Mouse (Mus musculus): ENCODE measurements around the gene Rnf157. TPM values are rescaled to one million over a fixed set of nuclear protein-coding genes. Genes with fewer than 3 reads are reported as not detected.

Rnf157 gene
- polyA plus RNA-seq (2014; fragmentation: Illumina TruSeq; extraction: RNeasy Lipid Tissue Mini Kit (QIAGEN cat#74804); ENCODE audit: low read depth, low replicate concordance): 4.7 TPM

DNA sequence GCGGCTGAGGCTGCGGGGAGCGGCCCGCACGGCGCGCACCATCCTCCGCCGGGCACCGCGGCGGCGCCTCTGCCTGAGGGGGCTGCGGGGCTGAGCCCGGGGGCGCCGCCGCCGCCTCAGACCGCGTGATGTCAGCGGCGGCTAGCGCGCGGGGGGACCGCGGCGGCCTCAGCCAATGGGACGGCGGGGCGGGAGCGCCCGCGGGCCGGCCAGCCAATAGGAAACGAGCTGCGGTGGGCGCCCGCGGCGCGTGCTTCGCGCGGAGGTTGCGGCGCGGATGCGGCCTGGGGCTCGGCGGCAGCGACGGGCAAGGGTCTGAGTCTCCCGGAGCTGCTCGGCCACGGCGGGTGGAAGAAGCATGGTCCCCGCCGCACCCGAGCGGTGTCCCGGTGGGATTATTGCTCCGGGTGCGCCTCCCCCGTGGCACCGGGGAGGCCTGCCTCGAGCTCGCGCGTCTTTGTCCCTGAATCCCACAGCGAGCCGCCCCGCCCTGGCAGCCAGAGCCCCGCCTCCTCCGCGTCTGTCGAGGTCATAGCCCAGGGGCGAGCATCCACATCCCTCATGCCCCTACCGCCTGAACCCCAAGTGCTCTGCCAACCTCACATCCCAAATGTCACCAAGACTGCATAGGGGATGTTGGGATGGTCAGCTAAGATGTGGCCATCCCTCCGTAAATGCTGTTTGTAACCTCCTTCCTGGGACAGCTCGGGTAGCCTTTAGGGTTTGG lies at the start of gene Rnf157:
TSS of gene Rnf157 (minus strand) at position 129 of the 727 bp plus-strand sequence.

DNA sequence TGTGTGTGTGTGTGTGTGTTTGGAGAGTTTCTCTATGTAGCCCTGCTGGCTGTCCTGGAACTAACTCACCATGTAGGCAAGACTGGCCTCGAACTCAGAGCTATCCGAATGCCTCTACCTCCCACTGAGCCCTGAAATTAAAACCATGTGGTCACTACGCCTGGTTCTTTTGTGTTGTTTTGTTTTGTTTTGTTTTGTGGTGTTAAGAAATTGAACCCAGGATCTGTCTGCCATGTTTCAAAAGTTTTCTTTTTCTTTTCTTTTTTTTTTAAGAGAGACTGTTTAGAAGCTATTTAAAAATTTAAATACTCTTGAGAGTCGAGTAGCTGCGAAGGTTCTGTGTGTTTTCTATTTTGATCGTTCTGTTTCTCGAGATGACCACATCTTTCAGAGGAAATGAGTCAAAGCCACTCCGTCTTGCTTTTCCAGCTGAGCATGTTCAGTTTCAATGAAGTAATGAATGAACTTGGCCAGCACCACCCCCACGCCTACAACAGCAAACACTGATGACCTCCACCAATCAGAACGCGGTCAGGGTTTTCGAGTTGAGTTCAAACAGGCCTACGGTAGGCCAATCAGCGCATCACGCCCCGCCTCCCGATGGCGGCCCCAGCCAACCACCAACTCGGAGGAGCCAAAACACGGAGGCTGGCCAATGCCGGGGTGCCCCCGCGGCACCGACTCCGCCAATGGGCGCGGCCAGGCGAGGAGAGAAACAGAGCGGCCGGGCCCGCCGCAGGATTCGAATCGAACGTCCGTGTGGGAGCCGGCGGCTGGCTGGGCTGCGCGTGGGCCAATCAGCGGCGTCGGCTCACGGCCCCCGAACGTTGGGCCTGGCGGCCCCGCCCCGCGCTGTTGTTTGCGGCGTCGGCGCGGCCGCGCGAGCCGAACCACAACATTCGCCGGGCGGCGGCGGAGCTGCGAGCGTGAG lies 20.8 kb upstream of the Rnf157 start, which contains the start of gene Ubald2:
TSS of gene Ubald2 (plus strand) at position 739 of the 931 bp plus-strand sequence.

DNA sequence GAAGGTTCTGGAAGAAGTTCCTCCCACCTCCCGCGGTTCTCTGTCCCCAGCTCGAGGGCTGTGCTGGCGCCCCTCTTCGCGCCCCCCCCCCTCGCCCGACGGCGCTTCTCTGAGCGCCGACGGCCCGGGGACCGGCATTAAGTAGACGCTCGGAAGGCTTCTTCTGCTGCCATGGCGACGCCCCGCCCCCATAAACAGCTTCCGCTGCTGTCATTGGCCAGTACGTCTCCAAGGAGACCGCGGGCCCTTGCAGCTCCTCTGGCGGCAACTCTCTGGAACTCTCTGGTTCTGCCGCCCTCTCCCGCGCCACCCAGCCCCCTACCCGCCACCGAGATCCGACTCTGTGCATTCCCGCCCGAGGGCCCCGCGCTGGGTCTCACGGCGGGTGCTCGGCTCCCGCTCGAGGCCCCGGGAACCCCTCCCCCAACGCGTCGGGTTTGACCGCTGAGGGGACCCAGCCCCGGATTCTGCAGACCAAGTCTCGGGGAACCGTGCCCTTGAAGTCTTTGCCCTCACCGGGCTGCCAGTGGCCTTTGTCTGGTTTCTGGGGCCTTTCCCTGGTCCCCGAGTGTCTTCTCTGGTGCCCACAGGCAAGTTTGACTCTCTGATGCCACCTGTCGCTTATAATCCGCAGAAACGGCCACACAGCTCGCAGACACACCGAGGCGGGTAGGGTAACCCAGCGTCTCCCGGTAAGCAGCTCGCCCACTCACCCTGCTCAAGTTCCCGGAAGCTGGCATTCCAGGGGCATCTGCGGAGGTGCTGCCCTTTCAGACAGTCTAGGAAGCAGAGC lies 77.4 kb downstream of the Rnf157 start, which contains the start of gene Foxj1:
TSS of gene Foxj1 (minus strand) at position 156 of the 793 bp plus-strand sequence.

DNA sequence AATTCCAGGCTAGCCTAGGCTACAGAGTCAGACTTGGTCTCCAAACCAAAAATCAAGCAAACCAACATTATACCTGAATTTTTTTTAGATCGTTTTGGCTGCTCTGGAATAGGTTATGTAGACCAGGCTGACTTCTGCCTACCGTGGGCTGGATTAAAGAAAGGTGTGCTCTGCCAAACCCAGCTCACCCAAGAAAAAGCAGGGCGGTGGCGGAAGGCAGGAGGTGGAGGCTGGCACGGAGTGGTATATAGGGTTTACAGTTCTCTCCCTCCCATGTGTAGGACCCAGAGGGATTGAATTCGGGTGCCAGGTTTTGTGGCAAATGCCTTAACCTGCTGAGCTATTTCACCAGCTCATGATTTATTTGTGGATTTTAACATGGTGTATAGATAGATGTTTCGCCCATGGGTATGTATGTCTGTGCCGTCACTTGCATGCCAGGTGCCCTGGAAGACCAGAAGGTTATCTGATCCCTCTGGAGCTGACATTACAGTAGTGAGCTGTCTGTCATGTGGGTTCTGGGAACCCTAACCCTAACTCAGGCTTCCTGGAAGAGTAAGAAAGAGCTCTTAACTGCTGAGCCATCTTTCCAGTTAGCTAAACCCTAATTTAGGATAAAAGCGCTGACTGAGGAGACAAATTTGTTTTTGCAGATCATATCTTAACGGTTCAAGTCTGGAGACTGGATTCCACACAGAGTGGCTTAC lies 105.7 kb downstream of the Rnf157 start, which contains the start of gene Exoc7:
TSS of gene Exoc7 (minus strand) at position 215 of the 707 bp plus-strand sequence.

Other genes starting within 250 kb of the Rnf157 start
- gene Fbf1, start 244.9 kb downstream of the Rnf157 start, polyA plus RNA-seq (2014; fragmentation: Illumina TruSeq; extraction: RNeasy Lipid Tissue Mini Kit (QIAGEN cat#74804); ENCODE audit: low read depth, low replicate concordance): 11.4 TPM
- 10.5 TPM for gene Ten1, start 214.2 kb downstream of the Rnf157 start, polyA plus RNA-seq (2014; fragmentation: Illumina TruSeq; extraction: RNeasy Lipid Tissue Mini Kit (QIAGEN cat#74804); ENCODE audit: low read depth, low replicate concordance)
- 239 TPM for gene Acox1, start 214.0 kb downstream of the Rnf157 start, polyA plus RNA-seq (2014; fragmentation: Illumina TruSeq; extraction: RNeasy Lipid Tissue Mini Kit (QIAGEN cat#74804); ENCODE audit: low read depth, low replicate concordance)
- gene Evpl, start 175.0 kb downstream of the Rnf157 start, polyA plus RNA-seq (2014; fragmentation: Illumina TruSeq; extraction: RNeasy Lipid Tissue Mini Kit (QIAGEN cat#74804); ENCODE audit: low read depth, low replicate concordance): 0.24 TPM
- gene Srp68, start 138.8 kb downstream of the Rnf157 start, polyA plus RNA-seq (2014; fragmentation: Illumina TruSeq; extraction: RNeasy Lipid Tissue Mini Kit (QIAGEN cat#74804); ENCODE audit: low read depth, low replicate concordance): 56.6 TPM
- gene Galr2, start 132.1 kb downstream of the Rnf157 start, polyA plus RNA-seq (2014; fragmentation: Illumina TruSeq; extraction: RNeasy Lipid Tissue Mini Kit (QIAGEN cat#74804); ENCODE audit: low read depth, low replicate concordance): not detected
- 34.8 TPM for gene Exoc7, start 105.8 kb downstream of the Rnf157 start, polyA plus RNA-seq (2014; fragmentation: Illumina TruSeq; extraction: RNeasy Lipid Tissue Mini Kit (QIAGEN cat#74804); ENCODE audit: low read depth, low replicate concordance)
- not detected for gene Foxj1, start 77.6 kb downstream of the Rnf157 start, polyA plus RNA-seq (2014; fragmentation: Illumina TruSeq; extraction: RNeasy Lipid Tissue Mini Kit (QIAGEN cat#74804); ENCODE audit: low read depth, low replicate concordance)
- gene Ubald2, start 21.1 kb upstream of the Rnf157 start, polyA plus RNA-seq (2014; fragmentation: Illumina TruSeq; extraction: RNeasy Lipid Tissue Mini Kit (QIAGEN cat#74804); ENCODE audit: low read depth, low replicate concordance): 29.6 TPM
- not detected for gene Qrich2, start 53.2 kb upstream of the Rnf157 start, polyA plus RNA-seq (2014; fragmentation: Illumina TruSeq; extraction: RNeasy Lipid Tissue Mini Kit (QIAGEN cat#74804); ENCODE audit: low read depth, low replicate concordance)
- gene Prpsap1, start 81.2 kb upstream of the Rnf157 start, polyA plus RNA-seq (2014; fragmentation: Illumina TruSeq; extraction: RNeasy Lipid Tissue Mini Kit (QIAGEN cat#74804); ENCODE audit: low read depth, low replicate concordance): 29.6 TPM
- gene Sphk1, start 117.9 kb upstream of the Rnf157 start, polyA plus RNA-seq (2014; fragmentation: Illumina TruSeq; extraction: RNeasy Lipid Tissue Mini Kit (QIAGEN cat#74804); ENCODE audit: low read depth, low replicate concordance): 1.5 TPM
- 19.6 TPM for gene Ube2o, start 168.4 kb upstream of the Rnf157 start, polyA plus RNA-seq (2014; fragmentation: Illumina TruSeq; extraction: RNeasy Lipid Tissue Mini Kit (QIAGEN cat#74804); ENCODE audit: low read depth, low replicate concordance)
- gene Aanat, start 173.4 kb upstream of the Rnf157 start, polyA plus RNA-seq (2014; fragmentation: Illumina TruSeq; extraction: RNeasy Lipid Tissue Mini Kit (QIAGEN cat#74804); ENCODE audit: low read depth, low replicate concordance): not detected
- 9.1 TPM for gene Rhbdf2, start 214.0 kb upstream of the Rnf157 start, polyA plus RNA-seq (2014; fragmentation: Illumina TruSeq; extraction: RNeasy Lipid Tissue Mini Kit (QIAGEN cat#74804); ENCODE audit: low read depth, low replicate concordance)
- gene Prcd, start 240.5 kb upstream of the Rnf157 start, polyA plus RNA-seq (2014; fragmentation: Illumina TruSeq; extraction: RNeasy Lipid Tissue Mini Kit (QIAGEN cat#74804); ENCODE audit: low read depth, low replicate concordance): 1.2 TPM
- gene Cygb, start 241.3 kb upstream of the Rnf157 start, polyA plus RNA-seq (2014; fragmentation: Illumina TruSeq; extraction: RNeasy Lipid Tissue Mini Kit (QIAGEN cat#74804); ENCODE audit: low read depth, low replicate concordance): 42.8 TPM

Data from heart, adult 10 weeks (tissue).